Mouse (Mus musculus) adipose tissue, adult 10 weeks (tissue): ENCODE data around the gene Wasf2. TPM values are rescaled to one million over a fixed set of nuclear protein-coding genes. Genes with fewer than 3 reads are reported as not detected.

Experiments used
- polyA plus RNA-seq: library from polyadenylated mRNA; stranded (reverse); fragments of 350-450 nt; fragmentation: Illumina TruSeq; extraction: RNeasy Lipid Tissue Mini Kit (QIAGEN cat#74804); gene quantifications from one replicate; pipeline ENCODE4 v1.2.3, GENCODE M21; 2014; ENCODE audit warnings: low read depth, low replicate concordance

The Wasf2 gene
- polyA plus RNA-seq: 42.6 TPM

DNA sequence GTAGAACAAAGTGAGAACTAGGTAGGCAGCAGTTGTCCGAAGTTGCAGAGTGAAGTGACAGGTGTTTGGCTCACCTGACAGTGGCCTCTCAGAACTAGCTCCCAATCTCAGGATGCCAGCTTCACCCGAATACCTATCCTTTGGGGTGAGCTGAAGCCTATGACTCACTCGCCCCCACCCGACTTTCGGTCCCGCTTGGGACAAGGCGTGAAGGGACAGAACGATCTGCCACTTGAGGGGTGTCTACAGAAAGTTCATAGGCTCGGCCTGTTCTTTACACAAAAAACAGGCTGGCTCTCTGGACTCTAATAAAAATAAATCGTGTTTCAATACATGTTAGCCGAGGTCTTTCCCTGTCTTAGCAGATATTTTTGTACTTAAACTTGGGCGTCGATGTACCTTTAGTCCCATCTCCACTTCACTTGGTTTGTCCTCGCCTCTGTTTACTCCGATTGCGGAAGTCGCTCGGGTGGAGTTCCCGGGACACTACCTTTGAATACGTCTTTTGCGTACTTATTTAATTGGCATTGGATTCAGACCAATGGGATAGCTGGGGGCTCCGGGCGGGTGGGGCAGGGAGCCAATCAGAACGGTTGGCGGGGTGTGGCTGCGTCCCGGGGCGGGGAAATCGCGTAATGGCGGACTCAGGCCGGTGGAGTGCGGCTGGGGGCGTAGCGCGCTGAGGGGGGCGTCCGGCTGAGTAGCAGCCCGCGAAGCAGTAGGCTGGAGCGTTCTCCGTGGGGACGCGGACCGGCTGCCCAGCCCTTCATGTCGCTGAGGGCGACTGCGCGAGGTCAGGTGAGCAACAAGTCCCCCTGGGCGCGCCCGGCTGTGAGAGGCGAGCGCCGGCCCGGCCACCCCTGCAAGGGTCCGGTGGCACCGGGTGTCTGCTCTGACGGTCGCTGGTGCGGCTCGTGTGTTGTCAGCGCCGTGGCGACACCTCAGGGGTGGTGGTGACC lies at the start of gene Wasf2:
Gene Wasf2, plus strand, starts transcription at position 575 of the 959 bp plus-strand sequence.

DNA sequence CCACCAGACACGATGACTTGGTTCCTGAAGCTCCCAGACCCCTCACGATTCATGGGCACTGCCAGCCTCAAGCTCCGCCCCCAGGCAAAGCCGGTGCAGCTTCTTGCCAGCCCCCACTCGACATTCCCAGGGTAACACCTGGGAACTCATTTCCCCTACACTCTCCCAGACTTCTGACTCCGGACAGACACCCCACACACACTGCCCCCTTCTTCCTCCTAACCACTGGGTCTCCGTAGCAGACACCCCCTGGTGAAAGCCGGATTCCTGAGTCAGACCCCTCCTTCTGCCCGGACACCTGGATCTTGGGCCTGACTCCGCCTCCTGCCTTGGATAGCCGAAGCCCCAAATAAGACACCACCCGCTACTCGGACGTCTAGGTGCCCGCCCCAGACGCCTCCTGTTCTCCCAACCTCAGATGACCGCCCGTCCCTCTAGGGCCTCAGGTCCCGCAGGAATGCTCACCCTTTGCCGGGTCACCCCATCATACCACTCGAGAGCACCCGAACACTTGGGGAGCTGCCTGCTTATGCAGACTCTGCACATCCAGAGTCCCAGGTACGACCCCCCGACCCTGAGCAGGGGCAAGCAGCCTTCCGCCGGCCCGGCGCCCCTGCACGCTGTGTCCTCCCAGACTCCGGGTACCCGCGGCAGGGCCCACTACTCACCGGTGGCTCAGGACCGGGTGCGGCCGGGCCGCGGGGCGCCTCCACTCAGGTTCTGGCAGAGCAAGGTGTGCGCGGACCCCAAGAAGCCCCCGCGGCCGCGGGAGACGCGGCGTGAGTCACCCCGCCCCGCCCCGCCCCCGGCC lies 81.7 kb downstream of the Wasf2 start, which contains the start of the genes Cd164l2 and Gpr3:
Gene Cd164l2, plus strand, starts transcription at position 381 of the 811 bp plus-strand sequence.
Gene Gpr3, minus strand, starts transcription at position 786 of the 811 bp plus-strand sequence.

DNA sequence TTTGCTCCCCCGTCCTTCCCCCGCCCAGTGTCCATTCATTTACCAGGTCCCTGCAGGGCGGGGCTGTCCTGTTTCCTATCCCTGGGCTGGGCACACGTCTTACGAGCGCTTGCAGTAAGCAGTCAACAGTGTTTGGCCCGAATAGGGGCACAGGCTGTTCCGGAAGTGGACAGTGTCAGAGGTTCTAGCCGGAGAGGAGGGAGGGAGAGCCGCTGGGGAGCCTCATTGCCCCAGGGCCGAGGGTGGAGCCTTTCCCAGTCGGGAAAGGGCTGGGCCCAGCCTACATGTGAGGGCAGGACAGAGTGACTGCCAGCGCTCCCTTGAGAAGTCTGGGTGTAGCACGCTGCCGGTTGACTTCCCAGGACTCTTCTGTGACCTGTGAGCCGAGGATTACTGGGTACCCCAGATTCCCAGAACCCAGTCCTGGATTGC lies 110.2 kb downstream of the Wasf2 start, which contains the start of gene Map3k6:
Gene Map3k6, plus strand, starts transcription at position 329 of the 432 bp plus-strand sequence.

Other genes with a start within 250 kb of the Wasf2 start
- gene Stx12, start 246.0 kb upstream of the Wasf2 start, polyA plus RNA-seq: 56.9 TPM
- 26.7 TPM for gene Fam76a, start 207.9 kb upstream of the Wasf2 start, polyA plus RNA-seq
- 2.7 TPM for gene Fgr, start 156.4 kb upstream of the Wasf2 start, polyA plus RNA-seq
- gene Ahdc1, start 119.2 kb upstream of the Wasf2 start, polyA plus RNA-seq: 27.0 TPM
- 6.5 TPM for gene Cd164l2, start 81.6 kb downstream of the Wasf2 start, polyA plus RNA-seq
- not detected for gene Gpr3, start 82.0 kb downstream of the Wasf2 start, polyA plus RNA-seq
- 35.1 TPM for gene Map3k6, start 110.3 kb downstream of the Wasf2 start, polyA plus RNA-seq
- gene Sytl1, start 132.6 kb downstream of the Wasf2 start, polyA plus RNA-seq: 12.8 TPM
- 67.4 TPM for gene Tmem222, start 147.3 kb downstream of the Wasf2 start, polyA plus RNA-seq
- 28.1 TPM for gene Wdtc1, start 223.0 kb downstream of the Wasf2 start, polyA plus RNA-seq
- gene Slc9a1, start 239.2 kb downstream of the Wasf2 start, polyA plus RNA-seq: 31.5 TPM